Mouse (Mus musculus) forebrain, embryonic 15.5 days (tissue): ENCODE results near the gene Hipk1. TPM values are rescaled to one million over a fixed set of nuclear protein-coding genes. Genes with fewer than 3 reads are reported as not detected.

Experiments used
- ATAC-seq: fragments of 200-750 bp; cut with Nextera tagmentation; replicated peaks from 2 replicates; pipeline ENCODE4 v1.8.0; 2017; ENCODE audit warnings: mild to moderate bottlenecking, moderate TSS enrichment, moderate library complexity
- H3K27ac ChIP-seq: fragments of 300-500 bp; sonication (generic); replicated peaks from 2 replicates; pipeline ENCODE4 v1.5.1; 2015; ENCODE audit warnings: mild to moderate bottlenecking, inconsistent platforms
- H3K27me3 ChIP-seq: fragments of 300-500 bp; sonication (generic); 2 replicates; pipeline ENCODE4 v1.6.1; 2015; ENCODE audit warnings: inconsistent platforms
- H3K36me3 ChIP-seq: fragments of 300-500 bp; sonication (generic); 2 replicates; pipeline ENCODE4 v1.6.1; 2015; ENCODE audit warnings: mild to moderate bottlenecking, inconsistent platforms
- H3K4me1 ChIP-seq: fragments of 300-500 bp; sonication (generic); 2 replicates; pipeline ENCODE4 v1.6.1; 2015; ENCODE audit warnings: inconsistent platforms
- H3K4me2 ChIP-seq: fragments of 300-500 bp; sonication (generic); replicated peaks from 2 replicates; pipeline ENCODE4 v1.6.1; 2015; ENCODE audit warnings: mild to moderate bottlenecking, inconsistent platforms
- H3K4me3 ChIP-seq: fragments of 300-500 bp; sonication (generic); 2 replicates; pipeline ENCODE4 v1.5.1; 2015; ENCODE audit warnings: mild to moderate bottlenecking, inconsistent platforms
- H3K9ac ChIP-seq: fragments of 300-500 bp; sonication (generic); replicated peaks from 2 replicates; pipeline ENCODE4 v1.6.1; 2015; ENCODE audit warnings: mild to moderate bottlenecking, inconsistent platforms
- H3K9me3 ChIP-seq: fragments of 300-500 bp; sonication (generic); 2 replicates; pipeline ENCODE4 v1.6.1; 2016; ENCODE audit warnings: inconsistent platforms
- WGBS: fragments of 180-500 bp; shearing (Covaris S2); methylation state at CpG from one replicate; pipeline ENCODE4 v1.1.7; 2015; ENCODE audit warnings: mixed read lengths; 5-methylcytosine and 5-hydroxymethylcytosine counted together
- polyA plus RNA-seq: library from polyadenylated mRNA; unstranded; fragments of >200 nt; fragmentation: Nextera tagmentation; extraction: Ambion mirVana; gene quantifications from 2 replicates; pipeline ENCODE4 v1.2.1, GENCODE M21; 2015

The Hipk1 gene
- polyA plus RNA-seq, 1 experiment from 2014 or later, result 13.5 TPM

- WGBS, result 87% methylated on average over 1 of the region's 1 CpGs
- Histone ChIP-seq H3K4me2 (peak within 1 kb of the TSS; percentile 39), H3K4me3 (peak within 1 kb of the TSS; percentile 14), H3K27me3 (no peaks in the 10 kb centered on the region), H3K4me1 (peaks cover 42% of the 10 kb centered on the region), H3K27ac (peak within 1 kb of the TSS; percentile 83), H3K36me3 (peaks cover 20% of the 10 kb centered on the region), H3K9ac (0 out of 2 replicates have a peak within 1 kb of the TSS, but pooled peaks have one; percentile 20), H3K9me3 (no peaks in the 10 kb centered on the region)
- no peak for ATAC-seq
These were observed 52.0 kb downstream of the Hipk1 start, which contains the start of gene Gm10964 for GRCm38 (mm10) chr3:103739329-103739728. Gene Gm10964 (plus strand): TSS chr3:103739366.

- H3K9ac ChIP-seq, result peak within 1 kb of the TSS; percentile 20; the same call in 1 of the 2 replicates
- H3K9me3 ChIP-seq, result no peaks in the 10 kb centered on the region
- no peaks in the 10 kb centered on the region for H3K27me3 ChIP-seq
- peak within 1 kb of the TSS; percentile 83 for H3K27ac ChIP-seq
- WGBS, result under 1% methylated on average over 18 of the region's 18 CpGs
- peak within 1 kb of the TSS; percentile 39 for H3K4me2 ChIP-seq
- ATAC-seq, result peak; percentile 62
- peaks cover 55% of the 10 kb centered on the region for H3K4me1 ChIP-seq
- H3K36me3 ChIP-seq, result peaks cover 8% of the 10 kb centered on the region
- H3K4me3 ChIP-seq, result peak within 1 kb of the TSS; percentile 14
These were observed 53.4 kb downstream of the Hipk1 start, which contains the start of gene Olfml3 for GRCm38 (mm10) chr3:103737778-103738571. Gene Olfml3 (minus strand): TSS chr3:103738001.

GRCm38 (mm10) chr3:103737061-103737754 is 54.2 kb downstream of the Hipk1 start:
- peaks cover 4% of the 10 kb centered on the region for H3K36me3 ChIP-seq
- peak overlapping the region; percentile 39 for H3K4me2 ChIP-seq
- H3K27ac ChIP-seq, result peak overlapping the region; percentile 83
- no peak for ATAC-seq
- peak overlapping the region; percentile 20; the same call in 1 of the 2 replicates for H3K9ac ChIP-seq
- H3K9me3 ChIP-seq, result no peaks in the 10 kb centered on the region
- no peaks in the 10 kb centered on the region for H3K27me3 ChIP-seq
- peak overlapping the region; percentile 14 for H3K4me3 ChIP-seq
- WGBS, result 38% methylated on average over 16 of the region's 16 CpGs
- H3K4me1 ChIP-seq, result peaks cover 59% of the 10 kb centered on the region

GRCm38 (mm10) chr3:103735776-103736600 is 55.4 kb downstream of the Hipk1 start:
- WGBS, result 83% methylated on average over 28 of the region's 28 CpGs
- Histone ChIP-seq H3K9ac (no peak overlapping the region), H3K4me2 (no peak overlapping the region)

GRCm38 (mm10) chr3:103734696-103735519 is 56.5 kb downstream of the Hipk1 start:
- WGBS, result 11% methylated on average over 11 of the region's 11 CpGs
- H3K9ac ChIP-seq, result no peak overlapping the region

More at GRCm38 (mm10) chr3:103735776-103736600, 55.4 kb downstream of the Hipk1 start:
- Histone ChIP-seq H3K27ac (no peak overlapping the region), H3K36me3 (no peaks in the 10 kb centered on the region), H3K27me3 (no peaks in the 10 kb centered on the region), H3K4me3 (no peak overlapping the region), H3K9me3 (no peaks in the 10 kb centered on the region), H3K4me1 (peaks cover 59% of the 10 kb centered on the region)
- ATAC-seq, result no peak

GRCm38 (mm10) chr3:103733799-103734695 is 57.3 kb downstream of the Hipk1 start:
- H3K27me3 ChIP-seq, result no peaks in the 10 kb centered on the region
- peak; percentile 79 for ATAC-seq
- H3K9ac ChIP-seq, result peak overlapping the region; percentile 40
- H3K27ac ChIP-seq, result peak overlapping the region; percentile 71
- peak overlapping the region; percentile 16 for H3K4me3 ChIP-seq
- peak overlapping the region; percentile 45 for H3K4me2 ChIP-seq
- no peaks in the 10 kb centered on the region for H3K36me3 ChIP-seq
- 5% methylated on average over 19 of the region's 19 CpGs for WGBS
- no peaks in the 10 kb centered on the region for H3K9me3 ChIP-seq
- H3K4me1 ChIP-seq, result peaks cover 59% of the 10 kb centered on the region

More at GRCm38 (mm10) chr3:103734696-103735519, 56.5 kb downstream of the Hipk1 start:
- 0 out of 2 replicates have a peak, but pooled peaks have one; percentile 4 for ATAC-seq
- Histone ChIP-seq H3K36me3 (no peaks in the 10 kb centered on the region), H3K4me1 (peaks cover 59% of the 10 kb centered on the region), H3K27me3 (no peaks in the 10 kb centered on the region), H3K4me2 (peak overlapping the region; percentile 6; the same call in 1 of the 2 replicates), H3K27ac (peak overlapping the region; percentile 71), H3K4me3 (no peak overlapping the region), H3K9me3 (no peaks in the 10 kb centered on the region)

- Histone ChIP-seq H3K9me3 (no peaks in the 10 kb centered on the region), H3K9ac (no peak overlapping the region), H3K27me3 (no peaks in the 10 kb centered on the region), H3K4me1 (peaks cover 55% of the 10 kb centered on the region), H3K4me3 (no peak overlapping the region), H3K36me3 (no peaks in the 10 kb centered on the region), H3K27ac (peak overlapping the region; percentile 71), H3K4me2 (no peak overlapping the region; the same call in 1 of the 2 replicates)
- no peak for ATAC-seq
- 6% methylated on average over 2 of the region's 2 CpGs for WGBS
These were observed 58.2 kb downstream of the Hipk1 start for GRCm38 (mm10) chr3:103733176-103733575.

GRCm38 (mm10) chr3:103732116-103732515 is 59.2 kb downstream of the Hipk1 start:
- Histone ChIP-seq H3K4me1 (peaks cover 44% of the 10 kb centered on the region), H3K27ac (no peak overlapping the region), H3K27me3 (no peaks in the 10 kb centered on the region), H3K36me3 (no peaks in the 10 kb centered on the region), H3K9me3 (no peaks in the 10 kb centered on the region), H3K9ac (no peak overlapping the region), H3K4me2 (no peak overlapping the region), H3K4me3 (no peak overlapping the region)
- ATAC-seq, result no peak
- 77% methylated on average over 3 of the region's 3 CpGs for WGBS

GRCm38 (mm10) chr3:103729850-103730249 is 61.5 kb downstream of the Hipk1 start:
- no peak for ATAC-seq
- WGBS, result 92% methylated on average over 9 of the region's 9 CpGs

GRCm38 (mm10) chr3:103727813-103728326 is 63.5 kb downstream of the Hipk1 start:
- WGBS, result 42% methylated on average over 2 of the region's 2 CpGs
- no peak overlapping the region for H3K4me3 ChIP-seq
- H3K9ac ChIP-seq, result no peak overlapping the region
- no peak overlapping the region for H3K4me2 ChIP-seq
- H3K36me3 ChIP-seq, result no peaks in the 10 kb centered on the region
- H3K9me3 ChIP-seq, result no peaks in the 10 kb centered on the region
- no peak for ATAC-seq
- no peaks in the 10 kb centered on the region for H3K27me3 ChIP-seq
- H3K4me1 ChIP-seq, result peaks cover 2% of the 10 kb centered on the region
- no peak overlapping the region for H3K27ac ChIP-seq

More at GRCm38 (mm10) chr3:103729850-103730249, 61.5 kb downstream of the Hipk1 start:
- no peaks in the 10 kb centered on the region for H3K9me3 ChIP-seq
- H3K36me3 ChIP-seq, result no peaks in the 10 kb centered on the region
- H3K4me2 ChIP-seq, result no peak overlapping the region
- H3K4me1 ChIP-seq, result peaks cover 22% of the 10 kb centered on the region
- H3K9ac ChIP-seq, result no peak overlapping the region
- no peak overlapping the region for H3K27ac ChIP-seq
- no peak overlapping the region for H3K4me3 ChIP-seq
- no peaks in the 10 kb centered on the region for H3K27me3 ChIP-seq
